Mouse (Mus musculus): ENCODE data around the gene Cxcr5. TPM values are rescaled to one million over a fixed set of nuclear protein-coding genes. Genes with fewer than 3 reads are reported as not detected.

Cxcr5 gene
- polyA plus RNA-seq, 1 experiment from 2014 or later = not detected

- Histone ChIP-seq H3K36me3 (peaks cover 18% of the 10 kb centered on the region), H3K4me2 (replicated peaks) (peak overlapping the region; percentile 28), H3K27ac (no peak overlapping the region; the same call in none of the 2 replicates), H3K4me1 (peaks cover 62% of the 10 kb centered on the region), H3K9me3 (replicated peaks) (no peaks in the 10 kb centered on the region), H3K9ac (0 out of 2 replicates have a peak overlapping the region, but pooled peaks have one; percentile 29), H3K4me3 (no peak overlapping the region), H3K27me3 (peaks cover 4% of the 10 kb centered on the region; the same call in 1 of the 2 replicates)
- no peak for ATAC-seq (ENCODE audit: low FRiP score)
- WGBS = 40% methylated on average over 10 of the region's 10 CpGs
Observed at GRCm38 (mm10) chr9:44501206-44501879, 60.3 kb downstream of the Cxcr5 start.

DNA sequence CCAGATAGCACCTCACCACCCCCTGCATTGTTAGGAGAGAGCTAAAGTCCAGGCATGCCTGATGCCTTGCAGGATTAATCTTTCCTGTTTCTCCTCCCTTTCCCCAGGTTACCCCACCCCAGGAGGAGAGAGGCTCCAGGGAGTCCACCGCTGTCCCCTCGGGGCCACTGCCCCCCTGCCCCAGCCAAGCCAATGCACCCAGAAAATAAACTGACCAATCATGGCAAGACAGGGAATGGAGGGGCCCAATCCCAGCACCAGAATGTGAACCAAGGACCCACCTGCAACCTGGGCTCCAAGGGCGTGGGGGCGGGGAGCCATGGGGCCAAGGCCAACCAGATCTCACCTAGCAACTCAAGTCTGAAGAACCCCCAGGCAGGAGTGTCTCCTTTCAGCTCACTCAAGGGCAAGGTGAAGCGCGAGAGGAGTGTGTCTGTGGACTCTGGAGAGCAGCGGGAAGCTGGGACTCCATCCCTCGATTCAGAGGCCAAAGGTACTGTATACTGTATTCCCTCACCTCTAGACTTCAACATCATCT is 61.0 kb downstream of the Cxcr5 start:
- Histone ChIP-seq H3K9me3 (replicated peaks) (no peaks in the 10 kb centered on the region), H3K27me3 (peaks cover 5% of the 10 kb centered on the region; the same call in 1 of the 2 replicates), H3K9ac (0 out of 2 replicates have a peak overlapping the region, but pooled peaks have one; percentile 64), H3K4me1 (peaks cover 61% of the 10 kb centered on the region), H3K4me3 (no peak overlapping the region), H3K27ac (peak overlapping the region; percentile 95), H3K4me2 (replicated peaks) (peak overlapping the region; percentile 76), H3K36me3 (peaks cover 12% of the 10 kb centered on the region)
- ATAC-seq (ENCODE audit: low FRiP score) = no peak
- 41% methylated on average over 8 of the region's 8 CpGs for WGBS

- peak overlapping the region; percentile 95 for H3K27ac ChIP-seq
- 0 out of 2 replicates have a peak, but pooled peaks cover 6% of the 10 kb centered on the region for H3K36me3 ChIP-seq
- peak overlapping the region; percentile 38; the same call in 1 of the 2 replicates for H3K4me3 ChIP-seq
- ATAC-seq (ENCODE audit: low FRiP score) = no peak
- H3K4me2 ChIP-seq (replicated peaks) = peak overlapping the region; percentile 76
- H3K9ac ChIP-seq = peak overlapping the region; percentile 64
- peaks cover 5% of the 10 kb centered on the region; the same call in 1 of the 2 replicates for H3K27me3 ChIP-seq
- WGBS = 27% methylated on average over 5 of the region's 5 CpGs
- peaks cover 64% of the 10 kb centered on the region for H3K4me1 ChIP-seq
- no peaks in the 10 kb centered on the region for H3K9me3 ChIP-seq (replicated peaks)
Observed at GRCm38 (mm10) chr9:44500163-44500533, 61.5 kb downstream of the Cxcr5 start.

DNA sequence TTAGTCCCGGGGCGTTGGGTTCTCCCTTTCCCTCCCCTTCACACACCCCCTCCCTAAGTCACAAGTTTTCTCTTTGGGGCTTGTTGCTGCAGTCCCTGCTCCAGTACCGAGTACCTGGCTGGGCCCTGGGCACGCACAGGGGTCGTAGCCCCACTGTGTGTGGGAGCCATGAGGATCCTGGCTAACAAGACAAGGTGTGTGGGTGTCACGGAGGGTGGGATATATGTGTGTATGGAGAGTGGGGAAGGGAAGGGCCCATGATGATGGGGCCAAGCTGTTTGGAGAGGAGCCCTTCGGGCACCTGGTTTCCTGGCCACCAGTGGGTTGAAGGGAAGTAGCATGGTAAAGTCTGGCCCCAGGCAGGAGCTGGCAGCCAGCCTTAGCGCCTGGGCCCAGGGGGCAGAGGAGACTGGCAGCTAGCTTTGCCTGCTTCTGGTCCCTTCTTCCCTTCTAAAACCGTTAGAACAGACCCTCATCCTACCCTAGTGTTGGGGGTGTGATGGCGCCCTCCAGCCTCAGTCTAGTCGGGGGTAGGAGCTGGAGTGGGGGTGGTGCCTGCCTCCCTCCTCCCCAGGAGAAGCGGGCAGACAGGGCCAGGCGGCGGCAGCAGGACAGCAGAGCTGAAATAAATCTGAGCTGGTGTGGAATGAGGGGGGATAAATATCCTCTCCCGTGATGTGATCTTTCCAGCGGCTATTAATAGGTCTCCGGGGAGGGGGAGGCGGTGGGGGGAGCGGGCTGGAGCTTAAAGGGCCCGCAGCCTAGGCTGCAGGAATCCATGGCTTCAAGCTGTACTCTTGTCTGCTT is 62.1 kb downstream of the Cxcr5 start:
- Histone ChIP-seq H3K27ac (peak overlapping the region; percentile 95), H3K4me2 (replicated peaks) (peak overlapping the region; percentile 76), H3K36me3 (0 out of 2 replicates have a peak, but pooled peaks cover 4% of the 10 kb centered on the region), H3K4me1 (peaks cover 67% of the 10 kb centered on the region), H3K4me3 (peak overlapping the region; percentile 38), H3K9me3 (replicated peaks) (no peaks in the 10 kb centered on the region), H3K27me3 (peaks cover 5% of the 10 kb centered on the region; the same call in 1 of the 2 replicates), H3K9ac (peak overlapping the region; percentile 64)
- WGBS = 7% methylated on average over 19 of the region's 20 CpGs
- ATAC-seq (ENCODE audit: low FRiP score) = peak; percentile 44

DNA sequence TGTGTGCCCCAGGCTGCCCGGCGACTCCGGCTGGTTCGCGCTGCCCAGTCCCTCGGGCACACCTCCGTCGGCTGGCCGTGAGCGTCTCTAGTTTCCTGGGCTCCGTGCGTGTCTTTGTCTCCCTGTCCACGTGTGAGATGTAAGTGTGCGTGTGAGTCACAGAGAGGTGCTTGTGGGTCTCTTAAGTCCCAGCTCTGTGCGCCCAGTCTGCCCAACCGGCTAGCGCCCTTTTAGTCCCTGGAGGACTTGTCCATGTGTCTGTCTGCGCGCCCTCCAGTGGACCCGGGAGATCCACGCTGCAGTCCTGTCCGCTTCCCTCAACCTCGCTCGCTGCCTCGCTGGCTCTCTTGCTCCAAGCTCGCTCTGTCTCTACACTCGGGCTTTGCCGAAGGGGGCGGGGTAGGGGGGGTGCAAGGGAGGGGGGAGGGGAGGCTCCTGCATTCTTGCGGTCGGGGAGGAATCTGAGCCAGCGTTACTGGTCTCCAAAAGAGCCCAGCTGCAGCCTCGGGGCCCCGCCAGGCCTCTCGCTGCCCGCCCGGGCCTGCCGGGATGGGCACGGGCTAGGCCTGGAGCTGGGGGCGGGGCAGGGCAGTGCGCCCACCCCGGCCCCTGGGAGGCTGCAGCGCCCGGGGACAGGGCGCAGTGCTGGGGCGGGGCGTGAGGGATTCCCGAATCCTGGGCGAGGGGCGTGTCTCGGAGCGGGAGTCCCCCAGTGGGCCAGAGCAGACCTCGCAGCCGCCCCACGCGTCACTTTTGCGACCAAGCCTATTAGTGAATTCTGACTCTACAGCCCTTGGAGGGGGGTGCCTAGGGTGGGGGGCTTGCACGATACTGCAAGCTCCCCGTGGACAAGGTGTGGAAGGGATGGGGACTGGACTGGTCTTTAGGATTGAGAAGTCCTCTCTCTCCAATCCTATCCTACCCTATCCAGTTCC is 63.0 kb downstream of the Cxcr5 start:
- Histone ChIP-seq H3K36me3 (0 out of 2 replicates have a peak, but pooled peaks cover 4% of the 10 kb centered on the region), H3K4me3 (peak overlapping the region; percentile 38), H3K9me3 (replicated peaks) (no peaks in the 10 kb centered on the region), H3K4me1 (peaks cover 76% of the 10 kb centered on the region), H3K27ac (peak overlapping the region; percentile 95), H3K27me3 (peaks cover 5% of the 10 kb centered on the region; the same call in 1 of the 2 replicates), H3K4me2 (replicated peaks) (peak overlapping the region; percentile 76), H3K9ac (peak overlapping the region; percentile 64)
- under 1% methylated on average over 58 of the region's 59 CpGs for WGBS
- ATAC-seq (ENCODE audit: low FRiP score) = peak; percentile 71

- Histone ChIP-seq H3K27ac (peak overlapping the region; percentile 95), H3K4me3 (peak overlapping the region; percentile 38), H3K36me3 (0 out of 2 replicates have a peak, but pooled peaks cover 4% of the 10 kb centered on the region), H3K4me1 (peaks cover 85% of the 10 kb centered on the region), H3K27me3 (peaks cover 5% of the 10 kb centered on the region; the same call in 1 of the 2 replicates), H3K4me2 (replicated peaks) (peak overlapping the region; percentile 76), H3K9me3 (replicated peaks) (no peaks in the 10 kb centered on the region), H3K9ac (peak overlapping the region; percentile 64)
- WGBS = 5% methylated on average over 11 of the region's 11 CpGs
- ATAC-seq (ENCODE audit: low FRiP score) = no peak
Observed at GRCm38 (mm10) chr9:44497624-44498377, 63.9 kb downstream of the Cxcr5 start.

- Histone ChIP-seq H3K27ac (no peak overlapping the region), H3K4me3 (no peak overlapping the region), H3K4me2 (replicated peaks) (no peak overlapping the region), H3K4me1 (peaks cover 89% of the 10 kb centered on the region), H3K9me3 (replicated peaks) (no peaks in the 10 kb centered on the region), H3K36me3 (0 out of 2 replicates have a peak, but pooled peaks cover 2% of the 10 kb centered on the region), H3K27me3 (peaks cover 5% of the 10 kb centered on the region; the same call in 1 of the 2 replicates), H3K9ac (peak overlapping the region; percentile 32; the same call in 1 of the 2 replicates)
- WGBS = 56% methylated on average over 12 of the region's 12 CpGs
- ATAC-seq (ENCODE audit: low FRiP score) = no peak
Observed at GRCm38 (mm10) chr9:44496803-44497461, 64.7 kb downstream of the Cxcr5 start.

DNA sequence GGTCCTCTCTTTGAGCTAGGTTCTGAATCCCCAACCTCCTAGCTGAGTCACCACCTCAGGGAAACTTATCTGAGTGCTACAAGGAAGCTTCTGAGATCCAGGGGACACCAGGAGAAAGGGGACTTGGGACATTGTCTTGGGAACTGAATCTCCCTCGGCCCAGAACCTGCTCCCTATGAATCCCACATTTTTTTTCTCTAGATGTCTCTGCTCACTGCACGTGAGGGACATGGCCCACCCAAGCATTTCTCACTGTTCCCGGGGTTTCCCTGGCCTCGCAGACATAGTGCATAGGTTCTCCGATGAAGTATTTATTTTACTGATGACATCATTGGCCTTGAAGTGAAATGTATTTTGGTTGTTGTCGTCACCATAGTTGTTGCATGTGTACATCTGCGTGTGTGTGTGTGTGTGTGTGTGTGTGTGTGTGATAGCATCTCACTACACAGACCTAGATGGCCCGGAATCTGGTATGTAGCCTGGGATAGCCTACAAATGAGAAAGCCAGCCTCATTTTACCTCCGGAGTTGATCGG is 65.8 kb downstream of the Cxcr5 start:
- H3K27me3 ChIP-seq = peaks cover 5% of the 10 kb centered on the region; the same call in 1 of the 2 replicates
- H3K9me3 ChIP-seq (replicated peaks) = no peaks in the 10 kb centered on the region
- H3K4me1 ChIP-seq = peaks cover 86% of the 10 kb centered on the region
- no peak overlapping the region for H3K9ac ChIP-seq
- H3K36me3 ChIP-seq = 0 out of 2 replicates have a peak, but pooled peaks cover 4% of the 10 kb centered on the region
- H3K4me2 ChIP-seq (replicated peaks) = no peak overlapping the region
- H3K27ac ChIP-seq = no peak overlapping the region
- 88% methylated on average over 10 of the region's 10 CpGs for WGBS
- no peak overlapping the region for H3K4me3 ChIP-seq
- no peak for ATAC-seq (ENCODE audit: low FRiP score)

DNA sequence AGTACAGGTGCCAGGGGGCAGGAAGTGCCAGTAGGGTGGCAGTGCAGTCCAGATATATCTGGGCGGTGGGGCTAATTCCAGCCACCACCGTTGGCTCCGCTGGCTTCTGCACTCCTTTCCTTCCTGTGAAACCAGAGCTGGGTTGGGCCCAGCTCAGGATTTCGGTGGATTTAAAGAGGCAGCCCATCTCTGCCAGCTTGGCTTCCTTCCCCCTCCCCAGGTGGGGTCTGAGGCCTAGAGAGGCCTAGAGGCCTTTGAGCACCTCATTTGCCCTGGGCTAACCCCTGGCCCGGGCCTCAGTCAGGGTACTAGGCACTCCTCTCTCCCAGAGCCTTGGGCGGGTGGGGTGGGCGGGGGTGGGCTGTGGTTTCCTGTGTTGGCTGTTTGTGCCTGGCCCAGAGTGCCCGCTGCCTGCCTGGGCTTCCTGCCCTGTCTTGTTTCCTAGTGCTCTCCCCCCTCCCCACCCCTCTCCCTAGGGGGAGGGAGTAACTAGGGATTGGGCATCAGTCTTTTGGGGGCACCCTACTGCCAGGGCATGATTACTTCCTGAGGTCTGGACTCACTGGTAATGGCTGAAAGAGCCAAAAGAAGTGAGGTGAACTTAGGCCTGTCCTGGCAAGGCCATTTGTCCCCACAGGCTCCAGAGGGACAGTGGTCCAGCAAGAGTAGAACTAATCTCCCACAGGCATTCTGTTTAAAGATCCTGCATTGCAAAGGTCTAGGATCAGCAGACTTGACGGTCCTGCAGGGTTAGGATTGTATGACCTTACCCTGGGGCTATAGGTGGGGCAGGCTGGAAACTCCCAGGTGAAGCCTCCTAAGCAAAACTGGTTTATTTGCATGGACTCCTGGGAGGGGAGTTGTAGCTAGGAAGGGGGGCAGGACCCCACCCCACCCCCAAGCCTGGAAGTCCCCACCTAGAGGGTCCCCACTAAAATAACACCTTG is 66.5 kb downstream of the Cxcr5 start:
- H3K4me1 ChIP-seq = peaks cover 86% of the 10 kb centered on the region
- no peak for ATAC-seq (ENCODE audit: low FRiP score)
- 0 out of 2 replicates have a peak, but pooled peaks cover 4% of the 10 kb centered on the region for H3K36me3 ChIP-seq
- WGBS = 42% methylated on average over 9 of the region's 9 CpGs
- H3K9ac ChIP-seq = no peak overlapping the region
- no peak overlapping the region for H3K4me3 ChIP-seq
- H3K27me3 ChIP-seq = peaks cover 5% of the 10 kb centered on the region; the same call in 1 of the 2 replicates
- peak overlapping the region; percentile 74 for H3K27ac ChIP-seq
- H3K9me3 ChIP-seq (replicated peaks) = no peaks in the 10 kb centered on the region
- H3K4me2 ChIP-seq (replicated peaks) = peak overlapping the region; percentile 36
